Mouse (Mus musculus): ENCODE data around the gene Mob1a. TPM values are rescaled to one million over a fixed set of nuclear protein-coding genes. Genes with fewer than 3 reads are reported as not detected.

Gene Mob1a
- polyA plus RNA-seq, 1 experiment = 28.3 TPM

DNA sequence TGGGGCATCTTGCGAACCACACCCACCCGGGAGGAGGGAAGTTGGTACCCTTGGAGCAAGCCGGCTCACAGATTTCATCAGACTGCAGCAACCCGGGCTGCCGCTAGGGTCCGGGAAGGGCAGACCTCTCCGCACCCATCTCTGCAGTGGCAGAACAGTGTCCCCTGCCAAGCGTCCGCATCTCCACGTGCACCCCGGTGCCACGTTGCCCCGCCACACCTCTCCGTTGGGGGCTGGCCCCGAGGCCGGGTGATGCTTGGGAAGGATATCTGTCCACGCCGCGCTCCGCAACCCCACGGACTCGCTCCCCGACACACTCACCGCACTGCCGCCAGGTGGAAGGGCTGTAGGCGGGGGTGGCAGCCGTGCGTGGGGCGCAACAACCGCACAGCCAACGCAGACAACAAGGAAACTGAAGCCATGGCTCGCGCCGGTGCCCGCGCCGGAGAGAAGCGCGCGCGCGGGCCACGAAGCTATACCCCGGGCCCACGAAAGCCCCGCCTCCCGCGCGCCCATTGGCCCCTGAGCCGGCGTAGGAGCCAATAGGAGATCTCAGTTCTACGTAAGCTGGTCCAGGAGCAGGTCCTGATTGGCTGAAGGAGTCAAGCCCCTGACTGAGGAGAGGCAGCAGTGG, 8.6 kb upstream of the Mob1a start:
- peaks cover 8% of the 10 kb centered on the region for H3K4me1 ChIP-seq (ENCODE audit: control insufficient read depth, insufficient read depth, insufficient read length)
- under 1% methylated on average over 52 of the region's 52 CpGs for WGBS

DNA sequence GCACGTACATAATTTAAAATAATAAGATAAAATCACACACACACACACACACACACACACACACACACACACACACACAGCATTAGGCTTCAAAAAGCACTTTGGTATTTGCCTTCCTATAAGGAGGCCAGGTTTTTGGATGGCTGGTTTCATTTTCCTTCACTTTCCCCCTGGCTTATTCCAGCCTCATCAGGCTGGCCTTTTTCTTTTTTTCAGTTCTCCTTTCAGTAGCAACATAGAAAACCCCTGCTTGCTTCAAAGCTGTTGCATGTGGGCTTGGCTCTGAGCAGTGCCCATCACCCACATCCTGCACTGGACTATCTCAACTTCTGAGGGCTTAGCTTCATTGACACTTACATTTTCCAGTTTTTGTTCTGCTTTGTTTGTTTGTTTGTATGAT, 3.9 kb upstream of the Mob1a start:
- WGBS = 33% methylated on average over 1 of the region's 1 CpGs
- peak overlapping the region; percentile 42; the same call in 1 of the 2 replicates for H3K27ac ChIP-seq (ENCODE audit: insufficient read depth, low read length)
- H3K27me3 ChIP-seq (ENCODE audit: control insufficient read depth, insufficient read depth, low read length) = no peaks in the 10 kb centered on the region
- no peaks in the 10 kb centered on the region for H3K36me3 ChIP-seq (ENCODE audit: control insufficient read depth, insufficient read depth, low read length)
- TF ChIP-seq CTCF (IDR thresholded peaks at IDR 0.05; ENCODE audit: extremely low read depth, insufficient read depth, insufficient read length, insufficient replicate concordance) = no peak
- TF ChIP-seq POLR2A (IDR thresholded peaks at IDR 0.05; ENCODE audit: low read depth, low read length) = no peak
- DNase-seq (ENCODE audit: low read depth in 1 of 2, low spot score in 2 of 2) = peak in 1 of 2 experiments; percentile 33
- H3K4me1 ChIP-seq (ENCODE audit: control insufficient read depth, insufficient read depth, insufficient read length) = peaks cover 22% of the 10 kb centered on the region
- H3K4me3 ChIP-seq (ENCODE audit: extremely low read depth, insufficient read depth, insufficient read length) = no peak overlapping the region

More for the DNA sequence above, 8.6 kb upstream of the Mob1a start:
- peak; percentile 74 for TF ChIP-seq CTCF (IDR thresholded peaks at IDR 0.05; ENCODE audit: extremely low read depth, insufficient read depth, insufficient read length, insufficient replicate concordance)
- TF ChIP-seq POLR2A (IDR thresholded peaks at IDR 0.05; ENCODE audit: low read depth, low read length) = no peak
- no peaks in the 10 kb centered on the region for H3K27me3 ChIP-seq (ENCODE audit: control insufficient read depth, insufficient read depth, low read length)
- H3K4me3 ChIP-seq (ENCODE audit: extremely low read depth, insufficient read depth, insufficient read length) = peak overlapping the region; percentile 75
- H3K36me3 ChIP-seq (ENCODE audit: control insufficient read depth, insufficient read depth, low read length) = no peaks in the 10 kb centered on the region
- peak overlapping the region; percentile 71 for H3K27ac ChIP-seq (ENCODE audit: insufficient read depth, low read length)
- peak; percentile 74 to 91 for DNase-seq (ENCODE audit: low read depth in 1 of 2, low spot score in 2 of 2)

- no peak for DNase-seq (ENCODE audit: low read depth in 1 of 2, low spot score in 2 of 2)
- WGBS = 61% methylated on average over 2 of the region's 2 CpGs
- Histone ChIP-seq H3K27me3 (ENCODE audit: control insufficient read depth, insufficient read depth, low read length) (no peaks in the 10 kb centered on the region), H3K4me3 (ENCODE audit: extremely low read depth, insufficient read depth, insufficient read length) (no peak overlapping the region), H3K27ac (ENCODE audit: insufficient read depth, low read length) (no peak overlapping the region), H3K4me1 (ENCODE audit: control insufficient read depth, insufficient read depth, insufficient read length) (peaks cover 23% of the 10 kb centered on the region), H3K36me3 (ENCODE audit: control insufficient read depth, insufficient read depth, low read length) (no peaks in the 10 kb centered on the region)
- TF ChIP-seq POLR2A (IDR thresholded peaks at IDR 0.05; ENCODE audit: low read depth, low read length) (no peak), CTCF (IDR thresholded peaks at IDR 0.05; ENCODE audit: extremely low read depth, insufficient read depth, insufficient read length, insufficient replicate concordance) (no peak)
Measured at GRCm38 (mm10) chr6:83322794-83323193, 3.0 kb upstream of the Mob1a start.

- H3K27ac ChIP-seq (ENCODE audit: insufficient read depth, low read length) = peak overlapping the region; percentile 68
- WGBS = 50% methylated on average over 8 of the region's 8 CpGs
Measured at GRCm38 (mm10) chr6:83323652-83324419, 2.0 kb upstream of the Mob1a start.

DNA sequence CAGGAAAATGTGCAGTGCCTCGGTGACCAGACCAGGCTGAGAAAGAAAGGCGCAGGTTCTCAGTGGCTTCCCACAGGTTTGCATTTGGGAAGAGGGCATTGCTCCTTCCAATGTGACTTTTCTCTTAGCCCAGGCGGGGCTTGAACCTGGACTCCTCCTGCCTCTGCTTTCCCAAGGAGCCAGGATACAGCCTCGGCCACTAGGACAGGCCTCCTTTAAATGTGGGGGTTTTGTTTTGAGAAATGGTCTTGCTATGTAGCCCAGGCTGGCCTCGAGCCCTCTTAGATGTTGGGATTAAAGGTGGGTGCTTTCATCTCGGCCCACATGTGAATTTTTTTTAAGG, 549 bp downstream of the Mob1a start:
- Histone ChIP-seq H3K27ac (ENCODE audit: insufficient read depth, low read length) (peak overlapping the region; percentile 97), H3K27me3 (ENCODE audit: control insufficient read depth, insufficient read depth, low read length) (no peaks in the 10 kb centered on the region), H3K4me3 (ENCODE audit: extremely low read depth, insufficient read depth, insufficient read length) (peak overlapping the region; percentile 94), H3K36me3 (ENCODE audit: control insufficient read depth, insufficient read depth, low read length) (peaks cover 14% of the 10 kb centered on the region), H3K4me1 (ENCODE audit: control insufficient read depth, insufficient read depth, insufficient read length) (peaks cover 19% of the 10 kb centered on the region)
- no peak for DNase-seq (ENCODE audit: low read depth in 1 of 2, low spot score in 2 of 2)
- TF ChIP-seq CTCF (IDR thresholded peaks at IDR 0.05; ENCODE audit: extremely low read depth, insufficient read depth, insufficient read length, insufficient replicate concordance) = no peak
- under 1% methylated on average over 6 of the region's 6 CpGs for WGBS

More at GRCm38 (mm10) chr6:83323652-83324419, 2.0 kb upstream of the Mob1a start:
- H3K36me3 ChIP-seq (ENCODE audit: control insufficient read depth, insufficient read depth, low read length) = no peaks in the 10 kb centered on the region; the same call in 1 of the 2 replicates
- no peak overlapping the region for H3K4me3 ChIP-seq (ENCODE audit: extremely low read depth, insufficient read depth, insufficient read length)
- no peak for DNase-seq (ENCODE audit: low read depth in 1 of 2, low spot score in 2 of 2)
- peaks cover 23% of the 10 kb centered on the region for H3K4me1 ChIP-seq (ENCODE audit: control insufficient read depth, insufficient read depth, insufficient read length)
- H3K27me3 ChIP-seq (ENCODE audit: control insufficient read depth, insufficient read depth, low read length) = no peaks in the 10 kb centered on the region
- no peak for TF ChIP-seq CTCF (IDR thresholded peaks at IDR 0.05; ENCODE audit: extremely low read depth, insufficient read depth, insufficient read length, insufficient replicate concordance)
- TF ChIP-seq POLR2A (IDR thresholded peaks at IDR 0.05; ENCODE audit: low read depth, low read length) = no peak

DNA sequence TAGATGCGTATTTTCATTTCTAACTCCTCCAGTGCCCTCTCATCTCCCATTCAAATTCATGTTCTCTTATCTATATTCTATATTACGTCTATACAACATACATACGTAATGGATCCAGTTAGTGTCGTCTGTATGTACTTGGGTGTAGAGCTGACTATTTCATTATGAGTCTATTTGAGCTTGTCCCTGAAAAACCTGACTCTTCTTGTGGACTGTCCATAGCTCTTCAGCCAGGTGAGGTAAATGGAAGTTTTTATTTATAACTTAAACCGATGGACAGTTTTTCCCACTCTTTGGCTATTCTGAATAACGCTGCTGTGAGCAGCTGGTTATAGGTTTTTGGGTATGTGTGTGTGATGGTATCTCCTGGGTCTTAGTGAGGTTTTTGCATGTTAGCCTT, 945 bp downstream of the Mob1a start:
- DNase-seq (ENCODE audit: low read depth in 1 of 2, low spot score in 2 of 2) = no peak
- TF ChIP-seq CTCF (IDR thresholded peaks at IDR 0.05; ENCODE audit: extremely low read depth, insufficient read depth, insufficient read length, insufficient replicate concordance) (no peak), POLR2A (IDR thresholded peaks at IDR 0.05; ENCODE audit: low read depth, low read length) (no peak)
- Histone ChIP-seq H3K27ac (ENCODE audit: insufficient read depth, low read length) (no peak overlapping the region), H3K27me3 (ENCODE audit: control insufficient read depth, insufficient read depth, low read length) (no peaks in the 10 kb centered on the region), H3K4me3 (ENCODE audit: extremely low read depth, insufficient read depth, insufficient read length) (peak overlapping the region; percentile 94; the same call in 1 of the 2 replicates), H3K4me1 (ENCODE audit: control insufficient read depth, insufficient read depth, insufficient read length) (peaks cover 17% of the 10 kb centered on the region), H3K36me3 (ENCODE audit: control insufficient read depth, insufficient read depth, low read length) (peaks cover 17% of the 10 kb centered on the region)
- WGBS = 30% methylated on average over 6 of the region's 6 CpGs
